Mouse (Mus musculus): ENCODE results near the gene Xylt2.

- TF ChIP-seq MAFK (IDR thresholded peaks at IDR 0.05; ENCODE audit: insufficient read depth, low read depth, low read length) (no peak), CHD2 (IDR thresholded peaks at IDR 0.05; ENCODE audit: low read depth, low read length) (no peak), ZNF384 (IDR thresholded peaks at IDR 0.05; ENCODE audit: low read depth, low read length) (no peak), ZC3H11A (IDR thresholded peaks at IDR 0.05; ENCODE audit: borderline replicate concordance, low read depth, low read length) (no peak), HCFC1 (IDR thresholded peaks at IDR 0.05; ENCODE audit: borderline replicate concordance, insufficient read depth, low read length) (no peak)
Observed at GRCm38 (mm10) chr11:94697703-94698464, 20.6 kb upstream of the Xylt2 start.
